Mouse (Mus musculus): ENCODE measurements around the gene Adarb1.

DNA sequence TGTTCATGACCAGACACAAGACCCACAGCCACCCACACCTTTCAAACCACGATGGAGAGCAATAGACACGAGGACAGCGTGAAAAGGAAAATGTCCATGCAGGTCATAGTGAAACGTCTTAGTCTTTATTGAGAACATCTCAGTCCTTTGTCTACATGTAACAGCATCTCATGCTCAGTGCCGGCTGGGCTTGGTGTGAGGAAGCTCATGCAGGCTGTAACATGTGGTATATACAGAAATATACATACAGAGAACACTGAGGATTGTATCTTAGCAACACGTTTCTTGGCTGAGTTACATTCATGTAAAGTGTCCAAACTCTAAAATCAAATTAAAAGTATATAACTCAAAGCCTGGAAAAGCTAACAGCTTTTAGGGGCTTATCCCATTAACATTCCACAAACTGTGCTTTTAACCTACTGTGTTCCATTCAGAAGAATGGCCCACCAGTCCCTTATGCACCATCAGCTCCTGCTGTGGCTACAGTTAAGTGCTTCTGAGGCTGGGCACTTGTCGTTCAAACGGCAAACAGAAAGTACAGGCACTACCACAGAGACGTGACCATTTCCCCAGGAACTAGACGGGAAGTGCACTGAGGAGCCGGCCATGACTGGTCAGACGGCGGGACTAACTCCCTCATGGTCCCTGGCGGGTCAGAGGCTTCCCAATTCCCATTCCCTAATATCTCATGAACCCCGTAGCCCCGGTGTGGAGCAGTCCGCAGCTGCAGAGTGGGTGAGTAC, 127.3 kb downstream of the Adarb1 start:
- TF ChIP-seq POLR2A (IDR thresholded peaks at IDR 0.05; ENCODE audit: control insufficient read depth, low read depth, low read length) (no peak), CTCF (IDR thresholded peaks at IDR 0.05; ENCODE audit: control insufficient read depth, insufficient read depth, insufficient replicate concordance, low read depth, low read length) (no peak)

Data from testis, adult 2 months (tissue).